Mouse (Mus musculus) forebrain, embryonic 10.5 days (tissue): ENCODE measurements around the gene Wdfy4. TPM values are rescaled to one million over a fixed set of nuclear protein-coding genes. Genes with fewer than 3 reads are reported as not detected.

Experiments used
- DNase-seq: peaks from one replicate; pipeline ENCODE4 v3.0.0-alpha.2; 2017; ENCODE audit warnings: low spot score; ENCODE audit errors: extremely low spot score
- H3K27ac ChIP-seq: fragments of 300-500 bp; sonication (generic); 2 replicates; pipeline ENCODE4 v1.5.1; 2016; ENCODE audit warnings: mild to moderate bottlenecking
- H3K27me3 ChIP-seq: fragments of 300-500 bp; sonication (generic); 2 replicates; pipeline ENCODE4 v1.6.1; 2016; ENCODE audit warnings: mild to moderate bottlenecking; ENCODE audit not compliant: poor library complexity, severe bottlenecking
- H3K36me3 ChIP-seq: fragments of 300-500 bp; sonication (generic); replicated peaks from 2 replicates; pipeline ENCODE4 v1.6.1; 2016; ENCODE audit warnings: mild to moderate bottlenecking, moderate library complexity
- H3K4me1 ChIP-seq: fragments of 300-500 bp; sonication (generic); 2 replicates; pipeline ENCODE4 v1.6.1; 2016
- H3K4me3 ChIP-seq: fragments of 300-500 bp; sonication (generic); 2 replicates; pipeline ENCODE4 v1.5.1; 2016; ENCODE audit warnings: mild to moderate bottlenecking, moderate library complexity
- H3K9me3 ChIP-seq: fragments of 300-500 bp; sonication (generic); 2 replicates; pipeline ENCODE4 v1.6.1; 2016; ENCODE audit warnings: mild to moderate bottlenecking, moderate library complexity
- WGBS: fragments of 180-500 bp; shearing (Covaris S2); methylation state at CpG from one replicate; pipeline ENCODE4 v1.1.7; 2016; 5-methylcytosine and 5-hydroxymethylcytosine counted together
- polyA plus RNA-seq: library from polyadenylated mRNA; unstranded; fragments of >200 nt; fragmentation: Nextera tagmentation; extraction: Ambion mirVana; gene quantifications from 2 replicates; pipeline ENCODE4 v1.2.1, GENCODE M21; 2016

Gene Wdfy4
- polyA plus RNA-seq, 1 experiment from 2014 or later = 0.45 TPM

GRCm38 (mm10) chr14:33099926-33100325 lies 85.4 kb downstream of the Wdfy4 start:
- DNase-seq = no peak
- Histone ChIP-seq H3K27ac (no peak overlapping the region), H3K36me3 (no peaks in the 10 kb centered on the region), H3K9me3 (no peaks in the 10 kb centered on the region), H3K27me3 (no peaks in the 10 kb centered on the region), H3K4me3 (no peak overlapping the region), H3K4me1 (no peaks in the 10 kb centered on the region)
- 85% methylated on average over 5 of the region's 5 CpGs for WGBS

- H3K9me3 ChIP-seq = no peaks in the 10 kb centered on the region
- no peak overlapping the region for H3K4me3 ChIP-seq
- 64% methylated on average over 7 of the region's 7 CpGs for WGBS
- H3K27ac ChIP-seq = no peak overlapping the region
- no peaks in the 10 kb centered on the region for H3K4me1 ChIP-seq
- H3K27me3 ChIP-seq = no peaks in the 10 kb centered on the region
- H3K36me3 ChIP-seq = no peaks in the 10 kb centered on the region
- DNase-seq = no peak
Measured at GRCm38 (mm10) chr14:33099111-33099510, 86.2 kb downstream of the Wdfy4 start.

- no peaks in the 10 kb centered on the region for H3K9me3 ChIP-seq
- DNase-seq = no peak
- H3K27me3 ChIP-seq = no peaks in the 10 kb centered on the region
- no peaks in the 10 kb centered on the region for H3K4me1 ChIP-seq
- WGBS = 89% methylated on average over 5 of the region's 5 CpGs
- no peak overlapping the region for H3K4me3 ChIP-seq
- no peaks in the 10 kb centered on the region for H3K36me3 ChIP-seq
- H3K27ac ChIP-seq = no peak overlapping the region
Measured at GRCm38 (mm10) chr14:33096462-33096861, 88.8 kb downstream of the Wdfy4 start.

- WGBS = 84% methylated on average over 8 of the region's 8 CpGs
- Histone ChIP-seq H3K4me1 (no peaks in the 10 kb centered on the region), H3K27me3 (no peaks in the 10 kb centered on the region), H3K4me3 (no peak overlapping the region), H3K36me3 (no peaks in the 10 kb centered on the region), H3K27ac (no peak overlapping the region), H3K9me3 (no peaks in the 10 kb centered on the region)
- DNase-seq = no peak
Measured at GRCm38 (mm10) chr14:33083326-33083725, 102.0 kb downstream of the Wdfy4 start.

GRCm38 (mm10) chr14:33082301-33082700 lies 103.0 kb downstream of the Wdfy4 start:
- H3K4me3 ChIP-seq = no peak overlapping the region
- no peak overlapping the region for H3K27ac ChIP-seq
- H3K4me1 ChIP-seq = no peaks in the 10 kb centered on the region
- no peaks in the 10 kb centered on the region for H3K9me3 ChIP-seq
- H3K36me3 ChIP-seq = no peaks in the 10 kb centered on the region
- H3K27me3 ChIP-seq = no peaks in the 10 kb centered on the region
- 89% methylated on average over 1 of the region's 1 CpGs for WGBS
- DNase-seq = no peak

- DNase-seq = no peak
- H3K27ac ChIP-seq = no peak overlapping the region
- H3K9me3 ChIP-seq = no peaks in the 10 kb centered on the region
- no peak overlapping the region for H3K4me3 ChIP-seq
- no peaks in the 10 kb centered on the region for H3K4me1 ChIP-seq
- WGBS = 86% methylated on average over 6 of the region's 6 CpGs
- H3K27me3 ChIP-seq = no peaks in the 10 kb centered on the region
- H3K36me3 ChIP-seq = no peaks in the 10 kb centered on the region
Measured at GRCm38 (mm10) chr14:33081370-33081860, 103.9 kb downstream of the Wdfy4 start.

GRCm38 (mm10) chr14:33078596-33078995 lies 106.7 kb downstream of the Wdfy4 start:
- DNase-seq = no peak
- Histone ChIP-seq H3K27me3 (no peaks in the 10 kb centered on the region), H3K4me1 (no peaks in the 10 kb centered on the region), H3K27ac (no peak overlapping the region), H3K9me3 (no peaks in the 10 kb centered on the region), H3K4me3 (no peak overlapping the region), H3K36me3 (no peaks in the 10 kb centered on the region)
- 93% methylated on average over 6 of the region's 6 CpGs for WGBS

- no peak for DNase-seq
- no peaks in the 10 kb centered on the region for H3K9me3 ChIP-seq
- WGBS = 83% methylated on average over 6 of the region's 6 CpGs
Measured at GRCm38 (mm10) chr14:33078110-33078509, 107.2 kb downstream of the Wdfy4 start.

GRCm38 (mm10) chr14:33073355-33073754 lies 112.0 kb downstream of the Wdfy4 start:
- 84% methylated on average over 3 of the region's 3 CpGs for WGBS
- Histone ChIP-seq H3K27ac (no peak overlapping the region), H3K9me3 (no peaks in the 10 kb centered on the region), H3K4me3 (no peak overlapping the region), H3K36me3 (no peaks in the 10 kb centered on the region), H3K27me3 (no peaks in the 10 kb centered on the region), H3K4me1 (no peaks in the 10 kb centered on the region)
- DNase-seq = no peak

More at GRCm38 (mm10) chr14:33078110-33078509, 107.2 kb downstream of the Wdfy4 start:
- Histone ChIP-seq H3K4me1 (no peaks in the 10 kb centered on the region), H3K27me3 (no peaks in the 10 kb centered on the region), H3K36me3 (no peaks in the 10 kb centered on the region), H3K27ac (no peak overlapping the region), H3K4me3 (no peak overlapping the region)

GRCm38 (mm10) chr14:33072351-33072750 lies 113.0 kb downstream of the Wdfy4 start:
- Histone ChIP-seq H3K4me1 (no peaks in the 10 kb centered on the region), H3K36me3 (no peaks in the 10 kb centered on the region), H3K27me3 (no peaks in the 10 kb centered on the region), H3K9me3 (no peaks in the 10 kb centered on the region), H3K4me3 (no peak overlapping the region), H3K27ac (no peak overlapping the region)
- no peak for DNase-seq
- WGBS = 87% methylated on average over 7 of the region's 7 CpGs

GRCm38 (mm10) chr14:33067676-33068075 lies 117.6 kb downstream of the Wdfy4 start:
- H3K9me3 ChIP-seq = no peaks in the 10 kb centered on the region
- no peak for DNase-seq
- H3K27me3 ChIP-seq = no peaks in the 10 kb centered on the region
- no peaks in the 10 kb centered on the region for H3K36me3 ChIP-seq
- H3K4me3 ChIP-seq = no peak overlapping the region
- H3K4me1 ChIP-seq = no peaks in the 10 kb centered on the region
- no peak overlapping the region for H3K27ac ChIP-seq
- 93% methylated on average over 9 of the region's 9 CpGs for WGBS

- Histone ChIP-seq H3K36me3 (no peaks in the 10 kb centered on the region), H3K27me3 (no peaks in the 10 kb centered on the region)
- 78% methylated on average over 5 of the region's 5 CpGs for WGBS
Measured at GRCm38 (mm10) chr14:33062996-33063395, 122.3 kb downstream of the Wdfy4 start.

GRCm38 (mm10) chr14:33058881-33059660 lies 126.2 kb downstream of the Wdfy4 start:
- H3K4me3 ChIP-seq = no peak overlapping the region
- no peaks in the 10 kb centered on the region for H3K27me3 ChIP-seq
- H3K9me3 ChIP-seq = no peaks in the 10 kb centered on the region
- H3K27ac ChIP-seq = no peak overlapping the region
- 90% methylated on average over 7 of the region's 7 CpGs for WGBS
- H3K36me3 ChIP-seq = no peaks in the 10 kb centered on the region
- no peak for DNase-seq
- H3K4me1 ChIP-seq = peaks cover 5% of the 10 kb centered on the region

More at GRCm38 (mm10) chr14:33062996-33063395, 122.3 kb downstream of the Wdfy4 start:
- no peak overlapping the region for H3K27ac ChIP-seq
- DNase-seq = no peak
- no peaks in the 10 kb centered on the region for H3K4me1 ChIP-seq
- H3K4me3 ChIP-seq = no peak overlapping the region
- H3K9me3 ChIP-seq = no peaks in the 10 kb centered on the region
